Mouse (Mus musculus): Measurements from ENCODE around the gene 1810043G02Rik. TPM values are rescaled to one million over a fixed set of nuclear protein-coding genes. Genes with fewer than 3 reads are reported as not detected.

1810043G02Rik gene
- 44.0 and 48.6 TPM in 2 replicates for polyA plus RNA-seq (2012; rRNA removed)

GRCm38 (mm10) chr10:77978351-77979350, at the start of gene 1810043G02Rik:
Gene 1810043G02Rik (plus strand): TSS chr10:77978524.

GRCm38 (mm10) chr10:77970481-77970880, 7.8 kb upstream of the 1810043G02Rik start, which contains the start of gene Trpm2:
Gene Trpm2 (minus strand): TSS chr10:77970563.

GRCm38 (mm10) chr10:78009945-78010293, 31.6 kb downstream of the 1810043G02Rik start, which contains the start of gene Pfkl:
Gene Pfkl (minus strand): TSS chr10:78010083.

Other genes with a start within 250 kb of the 1810043G02Rik start
- not detected in 2 replicates for gene Gm18596, start 235.9 kb upstream of the 1810043G02Rik start, polyA plus RNA-seq (2012; rRNA removed)
- gene Gm9736, start 227.2 kb upstream of the 1810043G02Rik start, polyA plus RNA-seq (2012; rRNA removed), result not detected in 2 replicates
- not detected in 2 replicates for gene Gm3233, start 218.8 kb upstream of the 1810043G02Rik start, polyA plus RNA-seq (2012; rRNA removed)
- not detected in 2 replicates for gene Gm3238, start 207.2 kb upstream of the 1810043G02Rik start, polyA plus RNA-seq (2012; rRNA removed)
- gene Gm7138, start 201.6 kb upstream of the 1810043G02Rik start, polyA plus RNA-seq (2012; rRNA removed), result not detected in 2 replicates
- not detected in 2 replicates for gene Gm3250, start 196.0 kb upstream of the 1810043G02Rik start, polyA plus RNA-seq (2012; rRNA removed)
- not detected in 2 replicates for gene Gm7137, start 190.3 kb upstream of the 1810043G02Rik start, polyA plus RNA-seq (2012; rRNA removed)
- not detected in 2 replicates for gene Gm9639, start 183.4 kb upstream of the 1810043G02Rik start, polyA plus RNA-seq (2012; rRNA removed)
- not detected in 2 replicates for gene Gm19668, start 179.4 kb upstream of the 1810043G02Rik start, polyA plus RNA-seq (2012; rRNA removed)
- gene Gm9507, start 166.7 kb upstream of the 1810043G02Rik start, polyA plus RNA-seq (2012; rRNA removed), result not detected in 2 replicates
- gene Gm2696, start 163.8 kb upstream of the 1810043G02Rik start, polyA plus RNA-seq (2012; rRNA removed), result not detected in 2 replicates
- gene Krtap10-4, start 151.4 kb upstream of the 1810043G02Rik start, polyA plus RNA-seq (2012; rRNA removed), result not detected in 2 replicates
- not detected in 2 replicates for gene Krtap10-10, start 142.6 kb upstream of the 1810043G02Rik start, polyA plus RNA-seq (2012; rRNA removed)
- not detected in 2 replicates for gene Gm36176, start 131.7 kb upstream of the 1810043G02Rik start, polyA plus RNA-seq (2012; rRNA removed)
- gene Gm10318, start 125.7 kb upstream of the 1810043G02Rik start, polyA plus RNA-seq (2012; rRNA removed), result not detected in 2 replicates
- gene Gm3285, start 116.5 kb upstream of the 1810043G02Rik start, polyA plus RNA-seq (2012; rRNA removed), result not detected in 2 replicates
- 7.3 and 8.4 TPM in 2 replicates for gene Lrrc3, start 76.0 kb upstream of the 1810043G02Rik start, polyA plus RNA-seq (2012; rRNA removed)
- 1.2 and 1.9 TPM in 2 replicates for gene Trpm2, start 8.0 kb upstream of the 1810043G02Rik start, polyA plus RNA-seq (2012; rRNA removed)
- gene Pfkl, start 31.6 kb downstream of the 1810043G02Rik start, polyA plus RNA-seq (2012; rRNA removed), result 165 and 180 TPM in 2 replicates
- 0.94 and 1.2 TPM in 2 replicates for gene Dnmt3l, start 63.4 kb downstream of the 1810043G02Rik start, polyA plus RNA-seq (2012; rRNA removed)
- 0.74 and 1.1 TPM in 2 replicates for gene Aire, start 65.1 kb downstream of the 1810043G02Rik start, polyA plus RNA-seq (2012; rRNA removed)
- gene Icosl, start 90.8 kb downstream of the 1810043G02Rik start, polyA plus RNA-seq (2012; rRNA removed), result 15.3 and 15.4 TPM in 2 replicates
- gene D10Jhu81e, start 191.3 kb downstream of the 1810043G02Rik start, polyA plus RNA-seq (2012; rRNA removed), result 143 and 174 TPM in 2 replicates
- gene Pwp2, start 206.6 kb downstream of the 1810043G02Rik start, polyA plus RNA-seq (2012; rRNA removed), result 5.8 and 6.0 TPM in 2 replicates